Mouse (Mus musculus): ENCODE measurements around the gene Gbgt1. TPM values are rescaled to one million over a fixed set of nuclear protein-coding genes. Genes with fewer than 3 reads are reported as not detected.

The Gbgt1 gene
- polyA plus RNA-seq, 1 experiment: not detected

GRCm38 (mm10) chr2:28535650-28536049 is 39.0 kb downstream of the Gbgt1 start:
- peak overlapping the region; percentile 98 for H3K4me2 ChIP-seq (ENCODE audit: low read depth)
- H3K4me3 ChIP-seq: no peak overlapping the region
- H3K27me3 ChIP-seq (ENCODE audit: control insufficient read depth, insufficient read depth, insufficient read length): no peaks in the 10 kb centered on the region
- no peaks in the 10 kb centered on the region for H3K36me3 ChIP-seq (ENCODE audit: control insufficient read depth, insufficient read depth)
- TF ChIP-seq CEBPB (IDR thresholded peaks at IDR 0.05; ENCODE audit: insufficient read depth, poor library complexity, severe bottlenecking): no peak
- TF ChIP-seq TCF12 (IDR thresholded peaks at IDR 0.05; ENCODE audit: insufficient read depth, poor library complexity, severe bottlenecking): no peak
- no peak for TF ChIP-seq POLR2A (IDR thresholded peaks at IDR 0.05; ENCODE audit: insufficient read length, low read depth)
- no peak for TF ChIP-seq MYOG (IDR thresholded peaks at IDR 0.05; ENCODE audit: control insufficient read depth in 1 of 3, insufficient read depth in 1 of 3, insufficient read length in 2 of 3, low read depth in 2 of 3)
- no peak for TF ChIP-seq POLR2AphosphoS2 (IDR thresholded peaks at IDR 0.05; ENCODE audit: insufficient read length, low read depth)
- no peak for TF ChIP-seq SRF (IDR thresholded peaks at IDR 0.05; ENCODE audit: control insufficient read depth, insufficient read length, low read depth)
- TF ChIP-seq REST (IDR thresholded peaks at IDR 0.05; ENCODE audit: insufficient read depth, insufficient read length): no peak
- TF ChIP-seq TCF3 (IDR thresholded peaks at IDR 0.05; ENCODE audit: insufficient read length, low read depth): no peak
- no peak for TF ChIP-seq MYOD1 (IDR thresholded peaks at IDR 0.05; ENCODE audit: control insufficient read depth in 1 of 3, insufficient read length in 2 of 3, low read depth in 2 of 3)
- no peak overlapping the region for H3ac ChIP-seq (ENCODE audit: control insufficient read depth, insufficient read length)
- H3K79me2 ChIP-seq (ENCODE audit: control insufficient read depth, insufficient read depth): no peaks in the 10 kb centered on the region

- H3K27me3 ChIP-seq (ENCODE audit: control insufficient read depth, insufficient read depth, insufficient read length): no peaks in the 10 kb centered on the region
- no peaks in the 10 kb centered on the region for H3K79me2 ChIP-seq (ENCODE audit: control insufficient read depth, insufficient read depth)
- no peaks in the 10 kb centered on the region for H3K36me3 ChIP-seq (ENCODE audit: control insufficient read depth, insufficient read depth)
- no peak overlapping the region for H3K4me3 ChIP-seq
- no peak overlapping the region for H3ac ChIP-seq (ENCODE audit: control insufficient read depth, insufficient read length)
- peak overlapping the region; percentile 14 for H3K4me2 ChIP-seq (ENCODE audit: low read depth)
- TF ChIP-seq CEBPB (IDR thresholded peaks at IDR 0.05; ENCODE audit: insufficient read depth, poor library complexity, severe bottlenecking) (no peak), TCF12 (IDR thresholded peaks at IDR 0.05; ENCODE audit: insufficient read depth, poor library complexity, severe bottlenecking) (no peak), SRF (IDR thresholded peaks at IDR 0.05; ENCODE audit: control insufficient read depth, insufficient read length, low read depth) (no peak), REST (IDR thresholded peaks at IDR 0.05; ENCODE audit: insufficient read depth, insufficient read length) (no peak), USF1 (IDR thresholded peaks at IDR 0.05; ENCODE audit: low read depth) (no peak), E2F4 (IDR thresholded peaks at IDR 0.05; ENCODE audit: insufficient read depth) (no peak), TCF3 (IDR thresholded peaks at IDR 0.05; ENCODE audit: insufficient read length, low read depth) (no peak), MYOD1 (IDR thresholded peaks at IDR 0.05; ENCODE audit: control insufficient read depth in 1 of 3, insufficient read length in 2 of 3, low read depth in 2 of 3) (no peak), MAX (IDR thresholded peaks at IDR 0.05; ENCODE audit: low read depth) (no peak), POLR2AphosphoS2 (IDR thresholded peaks at IDR 0.05; ENCODE audit: insufficient read length, low read depth) (no peak), POLR2A (IDR thresholded peaks at IDR 0.05; ENCODE audit: insufficient read length, low read depth) (no peak), MYOG (IDR thresholded peaks at IDR 0.05; ENCODE audit: control insufficient read depth in 1 of 3, insufficient read depth in 1 of 3, insufficient read length in 2 of 3, low read depth in 2 of 3) (no peak)
Measured at GRCm38 (mm10) chr2:28536166-28536565, 39.5 kb downstream of the Gbgt1 start.

- no peak overlapping the region for H3K4me2 ChIP-seq (ENCODE audit: low read depth)
- no peaks in the 10 kb centered on the region for H3K79me2 ChIP-seq (ENCODE audit: control insufficient read depth, insufficient read depth)
- TF ChIP-seq TCF12 (IDR thresholded peaks at IDR 0.05; ENCODE audit: insufficient read depth, poor library complexity, severe bottlenecking) (no peak), SRF (IDR thresholded peaks at IDR 0.05; ENCODE audit: control insufficient read depth, insufficient read length, low read depth) (no peak), TCF3 (IDR thresholded peaks at IDR 0.05; ENCODE audit: insufficient read length, low read depth) (no peak), REST (IDR thresholded peaks at IDR 0.05; ENCODE audit: insufficient read depth, insufficient read length) (no peak), CEBPB (IDR thresholded peaks at IDR 0.05; ENCODE audit: insufficient read depth, poor library complexity, severe bottlenecking) (no peak), POLR2A (IDR thresholded peaks at IDR 0.05; ENCODE audit: insufficient read length, low read depth) (no peak), POLR2AphosphoS2 (IDR thresholded peaks at IDR 0.05; ENCODE audit: insufficient read length, low read depth) (no peak), E2F4 (IDR thresholded peaks at IDR 0.05; ENCODE audit: insufficient read depth) (no peak), MYOG (IDR thresholded peaks at IDR 0.05; ENCODE audit: control insufficient read depth in 1 of 3, insufficient read depth in 1 of 3, insufficient read length in 2 of 3, low read depth in 2 of 3) (no peak), USF1 (IDR thresholded peaks at IDR 0.05; ENCODE audit: low read depth) (no peak), MYOD1 (IDR thresholded peaks at IDR 0.05; ENCODE audit: control insufficient read depth in 1 of 3, insufficient read length in 2 of 3, low read depth in 2 of 3) (no peak), MAX (IDR thresholded peaks at IDR 0.05; ENCODE audit: low read depth) (no peak)
- no peak overlapping the region for H3ac ChIP-seq (ENCODE audit: control insufficient read depth, insufficient read length)
- H3K36me3 ChIP-seq (ENCODE audit: control insufficient read depth, insufficient read depth): no peaks in the 10 kb centered on the region
- H3K27me3 ChIP-seq (ENCODE audit: control insufficient read depth, insufficient read depth, insufficient read length): no peaks in the 10 kb centered on the region
- H3K4me3 ChIP-seq: no peak overlapping the region
Measured at GRCm38 (mm10) chr2:28536766-28537633, 40.3 kb downstream of the Gbgt1 start.

GRCm38 (mm10) chr2:28537634-28537920 is 40.9 kb downstream of the Gbgt1 start:
- Histone ChIP-seq H3K27me3 (ENCODE audit: control insufficient read depth, insufficient read depth, insufficient read length) (no peaks in the 10 kb centered on the region), H3K36me3 (ENCODE audit: control insufficient read depth, insufficient read depth) (no peaks in the 10 kb centered on the region), H3ac (ENCODE audit: control insufficient read depth, insufficient read length) (no peak overlapping the region), H3K4me3 (no peak overlapping the region), H3K79me2 (ENCODE audit: control insufficient read depth, insufficient read depth) (no peaks in the 10 kb centered on the region), H3K4me2 (ENCODE audit: low read depth) (no peak overlapping the region)
- TF ChIP-seq TCF12 (IDR thresholded peaks at IDR 0.05; ENCODE audit: insufficient read depth, poor library complexity, severe bottlenecking) (no peak), TCF3 (IDR thresholded peaks at IDR 0.05; ENCODE audit: insufficient read length, low read depth) (no peak), REST (IDR thresholded peaks at IDR 0.05; ENCODE audit: insufficient read depth, insufficient read length) (no peak), POLR2AphosphoS2 (IDR thresholded peaks at IDR 0.05; ENCODE audit: insufficient read length, low read depth) (no peak), MYOG (IDR thresholded peaks at IDR 0.05; ENCODE audit: control insufficient read depth in 1 of 3, insufficient read depth in 1 of 3, insufficient read length in 2 of 3, low read depth in 2 of 3) (no peak), CEBPB (IDR thresholded peaks at IDR 0.05; ENCODE audit: insufficient read depth, poor library complexity, severe bottlenecking) (no peak), SRF (IDR thresholded peaks at IDR 0.05; ENCODE audit: control insufficient read depth, insufficient read length, low read depth) (no peak)
